Mouse (Mus musculus) forelimb bud, embryonic 11.5 days (tissue): ENCODE data around the gene Prr15l.

Experiments used
- DNase-seq: peaks from one replicate; pipeline ENCODE4 v3.0.0-alpha.2; 2012; ENCODE audit warnings: low read depth, low spot score

Prr15l gene

GRCm38 (mm10) chr11:96928088-96928487, at the start of gene Prr15l:
Prr15l (plus strand) TSS chr11:96928104.
- DNase-seq: no peak

- no peak for DNase-seq
These were observed 49.2 kb upstream of the Prr15l start for GRCm38 (mm10) chr11:96878715-96879114.

- no peak for DNase-seq
These were observed 48.5 kb upstream of the Prr15l start for GRCm38 (mm10) chr11:96879359-96879758.

- DNase-seq: no peak
These were observed 47.6 kb upstream of the Prr15l start for GRCm38 (mm10) chr11:96880296-96880695.

GRCm38 (mm10) chr11:96885901-96886340, 42.0 kb upstream of the Prr15l start:
- no peak for DNase-seq

- no peak for DNase-seq
These were observed 40.9 kb upstream of the Prr15l start for GRCm38 (mm10) chr11:96886942-96887546.

GRCm38 (mm10) chr11:96891784-96892527, 35.9 kb upstream of the Prr15l start:
- DNase-seq: no peak

- no peak for DNase-seq
These were observed 34.6 kb upstream of the Prr15l start for GRCm38 (mm10) chr11:96893203-96893842.

GRCm38 (mm10) chr11:96895886-96896285, 32.0 kb upstream of the Prr15l start:
- no peak for DNase-seq

- no peak for DNase-seq
These were observed 28.2 kb upstream of the Prr15l start for GRCm38 (mm10) chr11:96899449-96900306.

- no peak for DNase-seq
These were observed 26.6 kb upstream of the Prr15l start for GRCm38 (mm10) chr11:96901332-96901731.

- no peak for DNase-seq
These were observed 25.0 kb upstream of the Prr15l start for GRCm38 (mm10) chr11:96902639-96903635.

GRCm38 (mm10) chr11:96906431-96907161, 21.3 kb upstream of the Prr15l start:
- no peak for DNase-seq

GRCm38 (mm10) chr11:96908594-96908993, 19.3 kb upstream of the Prr15l start:
- DNase-seq: no peak

- peak; percentile 81 for DNase-seq
These were observed 17.9 kb upstream of the Prr15l start for GRCm38 (mm10) chr11:96910003-96910402.

- no peak for DNase-seq
These were observed 15.2 kb upstream of the Prr15l start for GRCm38 (mm10) chr11:96912682-96913081.

GRCm38 (mm10) chr11:96916044-96916884, 11.6 kb upstream of the Prr15l start, which contains the start of gene Cdk5rap3:
Cdk5rap3 (minus strand) TSS chr11:96916496.
- peak; percentile 100 for DNase-seq

- DNase-seq: no peak
These were observed 11.0 kb upstream of the Prr15l start for GRCm38 (mm10) chr11:96916885-96917396.

GRCm38 (mm10) chr11:96917415-96917814, 10.5 kb upstream of the Prr15l start:
- DNase-seq: no peak
